Mouse (Mus musculus) embryonic fibroblast, embryonic 13.5 days (primary cell): ENCODE data around the gene Cacna2d4. TPM values are rescaled to one million over a fixed set of nuclear protein-coding genes. Genes with fewer than 3 reads are reported as not detected.

Experiments
- H3K27ac ChIP-seq: 2 replicates; pipeline ENCODE4 v1.5.1; 2012; ENCODE audit warnings: low read length, control low read depth, inconsistent platforms; ENCODE audit not compliant: insufficient read depth
- H3K4me1 ChIP-seq: 2 replicates; pipeline ENCODE4 v1.6.1; 2011; ENCODE audit warnings: low read length; ENCODE audit not compliant: control insufficient read depth, insufficient read depth
- H3K4me3 ChIP-seq: 2 replicates; pipeline ENCODE4 v1.5.1; 2011; ENCODE audit warnings: mild to moderate bottlenecking, control low read depth, low read length; ENCODE audit not compliant: insufficient read depth
- CTCF ChIP-seq: IDR thresholded peaks from 2 replicates; pipeline ENCODE4 v1.5.1; 2011; ENCODE audit warnings: mild to moderate bottlenecking, control low read depth, low read length, moderate library complexity, borderline replicate concordance; ENCODE audit not compliant: insufficient read depth
- POLR2A ChIP-seq: IDR thresholded peaks from 2 replicates; pipeline ENCODE4 v1.6.1; 2011; ENCODE audit warnings: low read depth, mild to moderate bottlenecking, control low read depth, low read length, moderate library complexity
- polyA plus RNA-seq: library from polyadenylated mRNA; stranded (reverse); fragments of >200 nt; gene quantifications from 2 replicates; pipeline ENCODE4 v1.2.4, GENCODE M21; 2011; ENCODE audit warnings: low read depth; ENCODE audit not compliant: missing spikeins, insufficient read length

Cacna2d4 gene
- polyA plus RNA-seq, 1 experiment = not detected

DNA sequence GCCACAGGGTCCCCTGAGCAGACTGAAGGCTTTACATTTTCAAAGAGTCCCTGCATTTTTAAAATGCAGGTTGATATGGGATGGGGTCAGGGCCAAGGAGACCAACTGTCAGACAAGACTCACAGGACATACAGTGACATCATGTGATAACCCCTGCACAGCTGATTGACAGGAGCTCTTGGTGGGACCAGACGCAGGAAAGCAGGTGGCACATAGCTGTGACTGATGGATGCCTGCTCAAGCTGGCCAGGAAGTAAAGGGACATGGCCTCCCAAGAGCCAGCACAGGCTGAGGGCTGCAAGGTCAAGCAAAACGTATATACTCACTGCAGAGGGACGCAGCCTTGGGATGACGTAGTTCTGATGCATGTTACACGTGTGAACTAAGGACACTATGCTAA, 885 bp upstream of the Cacna2d4 start:
- Histone ChIP-seq H3K4me3 (no peak overlapping the region), H3K27ac (no peak overlapping the region), H3K4me1 (no peaks in the 10 kb centered on the region)
- no peak for TF ChIP-seq POLR2A
- no peak for TF ChIP-seq CTCF

DNA sequence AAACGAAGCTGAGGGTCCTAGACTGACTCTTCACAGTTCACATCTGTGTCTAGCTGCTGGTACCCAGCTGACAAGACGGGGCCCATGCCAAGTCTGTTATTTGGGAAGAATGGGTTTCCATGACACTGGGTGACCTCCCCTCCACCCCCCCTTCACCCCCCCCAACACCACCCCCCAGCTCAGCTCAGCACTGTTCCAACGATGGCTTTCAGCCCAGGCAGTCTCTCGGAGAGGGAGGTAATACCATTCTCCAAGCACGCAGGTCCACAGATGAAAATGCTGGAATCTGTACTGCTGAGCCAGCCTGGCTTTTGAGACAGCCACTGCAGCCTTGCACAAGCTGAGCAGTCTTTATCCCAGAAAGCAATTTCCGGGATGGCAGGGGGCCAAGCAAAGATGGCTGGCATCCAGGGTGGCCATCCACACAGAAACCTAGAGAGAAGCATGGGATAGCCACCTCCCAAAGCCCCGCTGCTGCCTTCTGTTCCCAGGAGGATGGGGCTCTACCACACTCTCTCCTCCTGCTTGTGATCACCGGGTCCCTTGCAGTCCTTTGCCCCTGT, 1.2 kb downstream of the Cacna2d4 start:
- no peaks in the 10 kb centered on the region for H3K4me1 ChIP-seq
- no peak for TF ChIP-seq CTCF
- no peak for TF ChIP-seq POLR2A
- no peak overlapping the region for H3K4me3 ChIP-seq
- no peak overlapping the region for H3K27ac ChIP-seq

DNA sequence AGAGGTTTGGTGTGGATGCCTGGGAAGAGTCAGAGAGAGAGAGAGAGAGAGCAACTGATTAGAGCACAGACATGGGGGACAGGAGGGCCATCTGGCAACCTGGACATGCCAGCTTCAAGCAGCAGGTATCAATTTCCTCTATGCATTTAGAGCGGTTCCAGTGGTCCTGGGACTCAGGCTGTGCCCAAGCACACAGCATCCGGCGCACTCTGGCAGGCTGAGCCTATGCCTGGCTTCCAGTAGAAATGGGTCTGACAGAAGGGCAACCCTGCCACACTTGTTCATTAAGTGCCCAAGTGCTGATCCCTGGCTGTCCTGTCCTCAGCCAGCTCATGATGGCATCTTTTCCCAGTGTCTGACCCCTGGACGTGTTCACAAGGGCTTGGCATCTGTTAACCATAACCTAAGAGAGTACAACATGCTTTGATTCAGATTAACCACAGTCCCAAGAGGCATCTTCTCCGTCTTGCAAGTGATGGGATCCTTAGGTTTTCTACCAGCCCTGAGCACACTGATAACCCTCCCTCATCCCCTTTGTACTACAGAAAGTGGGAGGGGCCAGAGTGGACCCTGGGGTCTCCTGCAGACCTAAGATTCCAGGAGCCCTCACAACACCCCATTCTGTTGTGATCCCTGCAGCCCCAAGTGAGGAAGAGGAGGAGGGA, 3.1 kb downstream of the Cacna2d4 start:
- H3K4me1 ChIP-seq = no peaks in the 10 kb centered on the region
- no peak overlapping the region for H3K4me3 ChIP-seq
- H3K27ac ChIP-seq = no peak overlapping the region
- TF ChIP-seq POLR2A = no peak
- TF ChIP-seq CTCF = no peak

DNA sequence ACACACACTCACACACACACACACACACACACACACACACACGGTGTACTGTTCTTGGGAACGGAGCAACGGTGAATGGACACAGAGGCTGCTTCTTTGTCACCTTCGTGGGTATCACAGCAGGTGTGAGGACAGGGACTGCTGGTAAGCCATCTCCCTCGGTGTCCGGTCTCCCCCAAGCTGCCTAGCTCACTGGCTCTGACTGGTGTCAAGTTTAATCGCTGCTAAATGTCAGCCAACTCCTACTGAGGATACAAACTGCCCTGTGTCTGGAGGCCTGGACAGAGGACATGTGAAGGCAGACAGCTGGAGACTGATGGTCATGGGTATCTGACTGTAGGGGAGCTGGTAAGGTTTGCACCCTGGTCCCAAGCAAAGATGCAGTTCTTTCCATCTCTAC, 3.9 kb downstream of the Cacna2d4 start:
- H3K4me3 ChIP-seq = no peak overlapping the region
- H3K4me1 ChIP-seq = no peaks in the 10 kb centered on the region
- TF ChIP-seq POLR2A = no peak
- no peak for TF ChIP-seq CTCF
- no peak overlapping the region for H3K27ac ChIP-seq

DNA sequence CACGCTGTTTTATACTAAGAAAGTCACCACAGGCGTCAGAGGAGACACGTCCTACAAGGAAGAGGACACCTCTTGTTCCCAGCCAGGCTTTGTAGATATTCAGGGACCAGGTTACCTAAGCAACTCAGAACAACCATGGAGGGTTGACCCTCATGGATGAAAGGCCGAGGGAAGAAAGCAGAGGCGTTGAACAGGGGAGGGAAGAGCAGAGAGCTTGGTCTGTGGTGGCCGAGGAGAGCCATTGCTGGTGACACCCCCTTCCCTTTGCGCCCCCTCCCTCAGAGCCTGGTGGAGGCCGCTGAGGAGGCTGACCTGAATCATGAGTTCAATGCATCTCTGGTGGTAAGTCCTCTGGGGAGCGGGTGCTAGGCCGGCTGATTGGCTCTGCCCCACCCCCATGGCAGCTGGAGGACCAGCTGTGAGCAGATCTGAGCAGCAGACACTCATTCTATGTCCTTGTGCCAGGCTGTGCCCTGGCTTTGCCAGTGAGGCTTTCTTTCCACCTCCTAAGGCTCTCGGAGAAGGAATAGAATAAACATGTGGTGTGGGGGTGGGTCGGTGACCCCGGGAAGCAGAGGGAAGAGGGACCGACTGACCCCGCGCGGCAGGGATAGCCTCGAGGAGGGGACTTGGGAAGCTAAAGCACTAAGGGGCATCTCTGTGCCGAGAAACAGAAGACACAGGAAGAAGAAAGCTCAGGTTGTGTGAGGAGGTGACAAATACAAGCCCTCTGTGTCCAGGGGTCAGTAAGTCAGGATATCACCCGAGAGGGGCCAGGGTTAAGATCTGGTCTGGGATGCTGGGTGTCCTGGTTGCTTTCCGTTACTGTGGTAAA, 4.8 kb downstream of the Cacna2d4 start:
- TF ChIP-seq CTCF (no peak), POLR2A (no peak)
- Histone ChIP-seq H3K4me3 (no peak overlapping the region), H3K4me1 (no peaks in the 10 kb centered on the region), H3K27ac (no peak overlapping the region)

DNA sequence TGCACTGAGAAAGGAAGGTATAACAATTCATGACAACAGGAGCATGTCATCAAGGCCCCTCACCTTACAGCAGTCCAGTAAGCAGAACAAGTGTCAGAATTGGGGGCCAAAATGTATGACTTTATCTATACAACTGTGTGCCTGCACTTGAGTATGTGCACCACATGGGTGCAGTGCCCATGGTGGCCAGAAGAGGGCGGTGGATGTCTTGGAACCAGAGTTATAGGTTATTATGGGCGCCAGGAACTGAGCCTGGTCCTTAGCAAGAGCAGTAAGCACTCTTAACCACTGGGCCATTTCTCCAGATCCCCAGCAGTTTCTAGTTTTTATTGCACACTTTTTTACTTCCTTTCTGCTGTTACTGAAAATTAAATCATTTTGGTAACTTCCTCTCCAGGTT, 9.8 kb downstream of the Cacna2d4 start:
- Histone ChIP-seq H3K4me3 (no peak overlapping the region), H3K27ac (no peak overlapping the region), H3K4me1 (no peaks in the 10 kb centered on the region)
- TF ChIP-seq CTCF (no peak), POLR2A (no peak)

DNA sequence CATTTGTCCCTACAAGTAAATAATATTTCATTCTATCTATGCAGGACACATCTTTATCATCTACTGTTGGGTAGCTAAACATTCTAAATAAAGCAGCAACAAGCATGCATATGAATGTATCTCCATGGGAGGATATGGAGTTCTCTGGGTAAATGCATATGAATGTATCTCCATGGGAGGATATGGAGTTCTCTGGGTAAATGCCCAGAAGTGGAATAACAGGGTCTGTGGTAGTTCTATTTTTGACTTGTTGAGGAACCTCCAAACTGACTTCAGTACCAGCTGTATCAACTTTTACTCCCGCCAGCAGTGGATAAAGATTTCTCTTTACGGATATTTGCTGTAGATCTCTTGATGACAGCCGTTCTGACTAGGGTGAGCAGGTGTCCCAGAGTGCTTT, 12.3 kb downstream of the Cacna2d4 start:
- H3K4me3 ChIP-seq = no peak overlapping the region
- H3K4me1 ChIP-seq = no peaks in the 10 kb centered on the region
- TF ChIP-seq POLR2A = no peak
- no peak for TF ChIP-seq CTCF
- H3K27ac ChIP-seq = no peak overlapping the region

DNA sequence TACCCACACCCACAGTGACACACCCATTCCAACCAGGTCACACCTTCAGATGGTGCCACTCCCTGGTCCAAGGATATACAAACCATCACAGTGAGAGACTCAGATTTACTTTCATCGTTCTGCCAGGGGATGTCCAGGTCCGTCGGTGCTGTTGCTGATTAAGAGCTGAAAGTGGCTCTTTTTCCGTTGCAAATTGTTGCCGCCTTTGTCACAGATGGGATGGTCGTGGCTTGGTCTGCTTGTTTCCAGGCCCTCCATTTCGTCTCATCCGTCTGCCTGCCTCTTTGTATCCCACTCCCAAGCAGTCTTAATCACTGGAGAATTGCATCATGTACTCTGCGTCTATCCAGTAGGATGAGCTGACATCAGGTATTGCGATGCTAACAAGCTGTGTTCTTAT, 13.4 kb downstream of the Cacna2d4 start:
- H3K4me3 ChIP-seq = no peak overlapping the region
- no peak for TF ChIP-seq CTCF
- no peak for TF ChIP-seq POLR2A
- no peaks in the 10 kb centered on the region for H3K4me1 ChIP-seq
- no peak overlapping the region for H3K27ac ChIP-seq

DNA sequence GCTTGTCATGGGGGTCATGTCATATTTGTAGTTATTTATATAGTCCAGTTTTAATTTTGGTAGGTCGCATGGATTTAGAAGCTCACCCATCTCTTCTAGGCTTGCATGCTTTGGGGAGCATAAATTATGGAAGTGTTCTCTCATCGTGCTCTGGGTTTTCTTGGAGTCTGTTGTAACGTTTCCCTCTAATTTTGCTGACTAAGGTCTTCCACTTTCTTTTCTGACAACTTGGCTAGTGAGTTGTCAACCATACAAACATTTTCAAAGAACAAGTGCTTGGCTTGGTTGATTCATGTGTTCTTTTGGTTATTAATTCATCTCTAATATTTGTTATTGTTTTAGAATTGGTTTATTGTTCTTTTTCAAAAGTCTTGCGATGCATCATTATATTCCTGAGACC, 15.4 kb downstream of the Cacna2d4 start:
- Histone ChIP-seq H3K4me1 (no peaks in the 10 kb centered on the region), H3K27ac (no peak overlapping the region), H3K4me3 (no peak overlapping the region)
- no peak for TF ChIP-seq CTCF
- no peak for TF ChIP-seq POLR2A

DNA sequence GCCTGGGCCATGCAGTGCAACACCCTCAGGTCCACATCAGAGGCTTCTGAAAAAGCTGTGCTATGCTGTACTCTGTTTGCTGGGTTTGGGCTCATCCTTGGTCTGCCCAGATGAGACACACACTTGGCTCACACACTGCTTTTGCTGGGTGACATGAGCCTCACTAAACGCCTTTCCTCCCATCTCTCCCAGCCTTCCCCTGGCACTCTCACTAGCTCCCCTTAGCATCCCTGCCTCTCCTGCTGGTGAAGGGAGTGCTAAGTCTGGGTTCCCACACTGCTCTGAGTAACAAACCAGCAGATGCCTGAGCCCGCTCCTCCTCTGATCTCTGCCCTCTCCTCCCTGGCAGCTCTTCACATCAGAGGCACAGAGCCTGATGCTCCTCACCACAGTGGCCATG, 40.4 kb downstream of the Cacna2d4 start:
- no peak for TF ChIP-seq POLR2A
- no peak for TF ChIP-seq CTCF
- no peak overlapping the region for H3K4me3 ChIP-seq
- no peak overlapping the region for H3K27ac ChIP-seq
- H3K4me1 ChIP-seq = no peaks in the 10 kb centered on the region
